Comparison of ENCODE assay signal across 8 mouse cellular contexts in genomic region chr1:155146572-155146980, GRCm38 (mm10). TPM values are rescaled to one million over a fixed set of nuclear protein-coding genes. Genes with fewer than 3 reads are reported as not detected.
A peak's percentile ranks its signal among the peaks of the same experiment; 100 is the strongest.
DNase-seq lines count a peak whose midpoint lies in the region; ATAC-seq lines count a peak whose summit lies in the region.

Mr1 (minus strand) TSS chr1:155146814.

- H3K4me1 ChIP-seq in limb, embryonic 12.5 days (replicated peaks) = peaks cover 10% of the 10 kb centered on the region; the same call in 1 of the 2 replicates
- no peaks in the 10 kb centered on the region for H3K4me1 ChIP-seq in midbrain, embryonic 13.5 days (replicated peaks)

- H3K36me3 ChIP-seq in limb, embryonic 12.5 days = no peaks in the 10 kb centered on the region
- no peaks in the 10 kb centered on the region for H3K36me3 ChIP-seq in midbrain, embryonic 13.5 days

- H3K27ac ChIP-seq in limb, embryonic 12.5 days = peak within 1 kb of the TSS; percentile 47; the same call in 1 of the 2 replicates
- no peak within 1 kb of the TSS for H3K27ac ChIP-seq in midbrain, embryonic 13.5 days

- H3K27me3 ChIP-seq in limb, embryonic 12.5 days = no peaks in the 10 kb centered on the region
- no peaks in the 10 kb centered on the region for H3K27me3 ChIP-seq in midbrain, embryonic 13.5 days

- peak; percentile 24 to 81 for DNase-seq in left cerebral cortex, postnatal 14 days (ENCODE audit: low spot score in 2 of 2)
- DNase-seq in left cerebral cortex, adult 11 months (ENCODE audit: low spot score) = no peak
- peak; percentile 28 for DNase-seq in heart, postnatal 4 days
- DNase-seq in thymus, postnatal 14 days = peak; percentile 68

- intact Hi-C loops in left cerebral cortex, postnatal 14 days (cut with DNase I) = no loop called here

- no peaks in the 10 kb centered on the region for H3K9me3 ChIP-seq in limb, embryonic 12.5 days
- H3K9me3 ChIP-seq in midbrain, embryonic 13.5 days = no peaks in the 10 kb centered on the region; the same call in 1 of the 2 replicates

- H3K9ac ChIP-seq in limb, embryonic 12.5 days (replicated peaks) = no peak within 1 kb of the TSS
- H3K9ac ChIP-seq in midbrain, embryonic 13.5 days (replicated peaks) = no peak within 1 kb of the TSS

- H3K4me2 ChIP-seq in limb, embryonic 12.5 days = peak within 1 kb of the TSS; percentile 53
- no peak within 1 kb of the TSS; the same call in 1 of the 2 replicates for H3K4me2 ChIP-seq in midbrain, embryonic 13.5 days (replicated peaks)

- WGBS in limb, embryonic 12.5 days = 44% methylated on average over 8 of the region's 8 CpGs
- WGBS in midbrain, embryonic 13.5 days = 56% methylated on average over 8 of the region's 8 CpGs

- peak; percentile 97 for ATAC-seq in activated CD4-positive, CD25-positive, alpha-beta regulatory T cell, adult 4 months
- peak; percentile 84 for ATAC-seq in erythroblast, adult 5-6 weeks (replicated peaks; ENCODE audit: low FRiP score, poor library complexity, severe bottlenecking)
- ATAC-seq in limb, embryonic 12.5 days (ENCODE audit: insufficient number of reproducible peaks, insufficient read depth, low FRiP score, low TSS enrichment, low read depth) = peak; percentile 92
- ATAC-seq in midbrain, embryonic 13.5 days = 0 out of 2 replicates have a peak, but pooled peaks have one; percentile 53

- peak within 1 kb of the TSS; percentile 37 for H3K4me3 ChIP-seq in limb, embryonic 12.5 days (replicated peaks)
- no peak within 1 kb of the TSS for H3K4me3 ChIP-seq in midbrain, embryonic 13.5 days (replicated peaks)

RNA-seq across cellular contexts. Expression of gene Mr1, which starts in this region (rescaled TPM):
- 1 to 10 TPM; 2.0 to 2.3 TPM for total RNA-seq in left cerebral cortex, postnatal 14 days (2021)
- 10 to 100 TPM; 19.1 to 20.7 TPM for polyA plus RNA-seq in activated CD4-positive, CD25-positive, alpha-beta regulatory T cell, adult 4 months (2017; shearing (Covaris generic))
- 1.3 and 2.3 TPM in 2 replicates for total RNA-seq in erythroblast, adult 5-6 weeks (2015; ENCODE audit: low replicate concordance)
- total RNA-seq in erythroblast, adult 5-6 weeks (2017; ENCODE audit: low replicate concordance) = 0.34 and 1.4 TPM in 2 replicates
- total RNA-seq in heart, postnatal 4 days (2021) = 1 to 10 TPM; 8.8 to 9.4 TPM
- polyA plus RNA-seq in limb, embryonic 12.5 days (2016; fragmentation: Nextera tagmentation; extraction: Ambion mirVana) = 4.0 and 5.0 TPM in 2 replicates
- 0.64 and 0.79 TPM in 2 replicates for polyA plus RNA-seq in midbrain, embryonic 13.5 days (2015; fragmentation: Nextera tagmentation; extraction: Ambion mirVana)

Comparison
In these comparisons a context has a peak if more than half of its experiments do, and no peak if none do; other contexts are left out.
1. Peak in ATAC-seq in midbrain, embryonic 13.5 days; RNA of the gene not detected or under 1 TPM.